Mouse (Mus musculus) erythroblast, embryonic 14.5 days (primary cell): Measurements from ENCODE around the gene Vasn.

Source experiments
- GATA1 ChIP-seq: IDR thresholded peaks from 2 replicates; pipeline ENCODE4 v1.6.1; 2012; ENCODE audit warnings: low read length, inconsistent platforms, mixed read lengths
- TAL1 ChIP-seq: IDR thresholded peaks from 3 replicates; pipeline ENCODE4 v1.6.1; 2012; ENCODE audit warnings: low read length, inconsistent platforms, mixed read lengths

DNA sequence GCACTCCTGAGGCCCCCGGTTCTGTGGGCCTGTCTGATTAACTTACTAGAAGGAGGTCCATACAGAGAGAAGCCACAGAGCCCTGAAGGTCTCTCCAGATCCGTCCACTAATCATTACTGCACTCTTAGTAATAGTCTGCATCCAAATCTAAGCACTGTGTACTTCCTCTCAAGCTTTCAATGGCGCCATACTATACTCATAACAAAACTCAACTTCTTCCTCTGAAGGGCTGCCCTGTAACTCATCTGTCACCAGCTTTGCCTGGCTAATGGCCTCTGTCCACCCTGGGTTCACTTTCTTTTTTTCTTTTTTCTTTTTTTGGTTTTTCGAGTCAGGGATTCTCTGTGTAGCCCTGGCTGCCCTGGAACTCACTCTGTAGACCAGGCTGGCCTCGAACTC lies 38.3 kb downstream of the Vasn start:
- TF ChIP-seq GATA1 = no peak
- no peak for TF ChIP-seq TAL1
